Mouse (Mus musculus) myocyte (in vitro differentiated cells): ENCODE results near the gene Sfta2.

ENCODE experiments used
- E2F4 ChIP-seq: IDR thresholded peaks from one replicate; pipeline ENCODE4 v1.6.1; 2011; ENCODE audit warnings: mild to moderate bottlenecking, control low read depth, moderate library complexity; ENCODE audit not compliant: insufficient read depth
- MYOD1 ChIP-seq, 3 experiments: IDR thresholded peaks; one replicate each; pipeline ENCODE4 v1.6.1; 2011; ENCODE audit warnings: control low read depth in 2 of 3, low read depth in 2 of 3, mild to moderate bottlenecking in 2 of 3, moderate library complexity in 1 of 3; ENCODE audit not compliant: insufficient read length in 2 of 3, control insufficient read depth in 1 of 3
- POLR2AphosphoS2 ChIP-seq: IDR thresholded peaks from one replicate; pipeline ENCODE4 v1.6.1; 2011; ENCODE audit warnings: low read depth, control low read depth; ENCODE audit not compliant: insufficient read length
- TCF12 ChIP-seq: IDR thresholded peaks from one replicate; pipeline ENCODE4 v1.6.1; 2011; ENCODE audit warnings: mild to moderate bottlenecking, control low read depth; ENCODE audit not compliant: poor library complexity, insufficient read depth, severe bottlenecking

- TF ChIP-seq MYOD1 (IDR thresholded peaks at IDR 0.05; ENCODE audit: control insufficient read depth in 1 of 3, insufficient read length in 2 of 3, low read depth in 2 of 3) = no peak
- no peak for TF ChIP-seq POLR2AphosphoS2
- no peak for TF ChIP-seq E2F4
- TF ChIP-seq TCF12 = no peak
These were observed 37.3 kb downstream of the Sfta2 start for GRCm38 (mm10) chr17:35638475-35639190.
